Mouse (Mus musculus) macrophage (primary cell): ENCODE results near the gene Aurkaip1. TPM values are rescaled to one million over a fixed set of nuclear protein-coding genes. Genes with fewer than 3 reads are reported as not detected.
A peak's percentile ranks its signal among the peaks of the same experiment; 100 is the strongest.
"Not testable (repeated sequence)": the region's sequence is repeated elsewhere in the genome, so short reads cannot be mapped to it uniquely, and the experiment has no call there.

Experiments used
- H3K27ac ChIP-seq: fragments of 350-480 bp; formaldehyde crosslinking; 2 replicates; pipeline ENCODE4 v1.9.0; 2021
- H3K36me3 ChIP-seq: fragments of 350-480 bp; formaldehyde crosslinking; 2 replicates; pipeline ENCODE4 v1.9.0; 2021; ENCODE audit errors: inconsistent target
- H3K4me3 ChIP-seq: fragments of 350-480 bp; formaldehyde crosslinking; 2 replicates; pipeline ENCODE4 v1.9.0; 2021; ENCODE audit errors: inconsistent target
- H3K79me2 ChIP-seq: fragments of 350-480 bp; formaldehyde crosslinking; 2 replicates; pipeline ENCODE4 v1.9.0; 2021; ENCODE audit errors: inconsistent target
- WGBS: methylation state at CpG from one replicate; pipeline ENCODE4 v1.1.7; 2026; ENCODE audit warnings: inconsistent platforms; ENCODE audit not compliant: missing documents; 5-methylcytosine and 5-hydroxymethylcytosine counted together
- polyA plus RNA-seq: library from polyadenylated mRNA; stranded (reverse); fragments of 250-400 nt; gene quantifications from 3 replicates; pipeline ENCODE4 v1.2.4, GENCODE M21; 2018; ENCODE audit warnings: inconsistent platforms
- total RNA-seq, 78 experiments: library from RNA; depleted of rRNA; stranded (reverse); fragments of 250-400 nt; gene quantifications; 1 replicate in 9 of 78; 2 replicates in 24 of 78; 3 replicates in 43 of 78; 4 replicates in 2 of 78; pipeline ENCODE4 v1.2.4; 2018; ENCODE audit warnings: inconsistent platforms in 56 of 78

Gene Aurkaip1
- total RNA-seq (2018; cell fraction: chromatin; rRNA removed), result 10 to 100 TPM in 19 of 26 experiments, 1 to 10 TPM in 7; 2.1 to 29.2 (median 13.1) TPM
- 10 to 100 TPM; 59.0 to 90.2 (median 74.0) TPM for total RNA-seq (2018; cell fraction: cytosol; rRNA removed)
- 10 to 100 TPM in 25 of 26 experiments, 1 to 10 TPM in 1; 9.5 to 37.7 (median 21.3) TPM for total RNA-seq (2018; cell fraction: nucleus; rRNA removed)
- polyA plus RNA-seq, result 66.8 to 92.5 TPM (median 68.1 TPM) in 3 replicates

- H3K36me3 ChIP-seq, result peaks cover 13% of the 10 kb centered on the region; the same call in 1 of the 2 replicates
- H3K4me3 ChIP-seq, result peak within 1 kb of the TSS; percentile 81
- WGBS, result under 1% methylated on average over 48 of the region's 49 CpGs
These were observed at the start of gene Aurkaip1 for GRCm38 (mm10) chr4:155831205-155831766. Gene Aurkaip1, plus strand, starts transcription at chr4:155831272.

DNA sequence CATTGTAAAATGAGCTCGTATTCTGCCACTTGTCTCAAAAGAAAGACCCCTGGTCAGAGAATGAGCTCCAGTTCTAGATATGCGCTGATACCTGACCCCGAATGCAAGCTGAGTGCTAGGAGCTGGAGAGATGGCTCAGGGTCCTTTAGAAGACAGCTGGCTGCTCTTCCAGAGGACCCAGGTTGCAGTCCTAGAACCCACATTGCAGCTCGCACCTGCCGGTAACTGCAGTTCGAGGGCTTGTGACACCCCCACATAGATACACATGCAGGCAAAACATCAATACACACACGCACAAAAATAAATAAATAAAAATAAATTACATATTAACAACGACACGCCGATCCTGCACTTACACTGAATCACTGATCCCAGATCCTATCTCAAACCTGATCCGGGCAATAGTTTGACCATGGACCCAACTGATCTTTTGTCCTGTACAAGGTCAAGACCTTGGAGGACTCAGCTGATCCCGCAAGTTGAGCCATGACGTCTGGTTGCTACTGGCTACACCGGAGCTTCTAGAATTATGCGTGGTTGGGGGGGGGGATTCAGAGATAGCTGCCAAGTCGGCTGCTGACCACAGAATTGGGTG, 47.5 kb upstream of the Aurkaip1 start:
- Histone ChIP-seq H3K4me3 (peak overlapping the region; percentile 13; the same call in 1 of the 2 replicates), H3K36me3 (no peaks in the 10 kb centered on the region), H3K79me2 (no peaks in the 10 kb centered on the region), H3K27ac (no peak overlapping the region)
- 51% methylated on average over 15 of the region's 16 CpGs for WGBS

More at GRCm38 (mm10) chr4:155831205-155831766, at the start of gene Aurkaip1:
- H3K79me2 ChIP-seq, result peaks cover 19% of the 10 kb centered on the region
- peak within 1 kb of the TSS; percentile 81 for H3K27ac ChIP-seq

DNA sequence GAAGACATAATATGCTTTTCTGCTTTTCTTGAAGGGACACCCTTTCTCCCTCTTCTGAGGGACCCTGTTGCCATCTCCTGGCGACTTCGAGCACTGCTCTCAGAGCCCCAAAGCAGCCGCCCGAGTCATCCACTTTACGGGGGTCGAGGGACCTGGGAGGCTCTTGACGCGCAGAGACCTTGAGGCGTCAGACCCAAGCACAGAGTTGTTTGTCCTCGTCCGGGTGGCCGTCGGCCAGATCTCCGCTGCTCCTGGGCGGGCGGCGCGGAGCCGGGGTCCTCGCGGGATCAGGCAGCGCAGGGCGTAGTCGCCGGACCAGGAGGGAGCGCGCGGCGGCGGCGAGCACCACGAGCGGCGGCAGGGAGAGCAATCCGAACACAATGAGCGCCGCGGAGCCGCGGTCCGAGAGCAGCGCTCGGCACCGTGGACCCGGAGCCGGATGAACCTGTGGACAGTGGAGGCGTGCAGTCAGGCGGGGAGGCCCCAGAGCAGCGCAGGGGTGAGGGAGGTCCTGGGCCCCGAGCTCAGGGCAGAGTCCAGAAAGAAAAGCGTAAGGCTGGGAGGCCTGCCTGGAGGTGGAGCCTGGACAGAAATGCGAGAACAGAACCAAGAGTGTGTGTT, 46.9 kb upstream of the Aurkaip1 start:
- no peaks in the 10 kb centered on the region for H3K36me3 ChIP-seq
- no peak overlapping the region for H3K27ac ChIP-seq
- WGBS, result 2% methylated on average over 52 of the region's 52 CpGs
- H3K79me2 ChIP-seq, result no peaks in the 10 kb centered on the region
- H3K4me3 ChIP-seq, result peak overlapping the region; percentile 13; the same call in 1 of the 2 replicates

GRCm38 (mm10) chr4:155785246-155785645, 45.8 kb upstream of the Aurkaip1 start:
- 81% methylated on average over 10 of the region's 10 CpGs for WGBS
- no peak overlapping the region for H3K27ac ChIP-seq
- H3K4me3 ChIP-seq, result no peak overlapping the region
- no peaks in the 10 kb centered on the region for H3K36me3 ChIP-seq
- H3K79me2 ChIP-seq, result no peaks in the 10 kb centered on the region

DNA sequence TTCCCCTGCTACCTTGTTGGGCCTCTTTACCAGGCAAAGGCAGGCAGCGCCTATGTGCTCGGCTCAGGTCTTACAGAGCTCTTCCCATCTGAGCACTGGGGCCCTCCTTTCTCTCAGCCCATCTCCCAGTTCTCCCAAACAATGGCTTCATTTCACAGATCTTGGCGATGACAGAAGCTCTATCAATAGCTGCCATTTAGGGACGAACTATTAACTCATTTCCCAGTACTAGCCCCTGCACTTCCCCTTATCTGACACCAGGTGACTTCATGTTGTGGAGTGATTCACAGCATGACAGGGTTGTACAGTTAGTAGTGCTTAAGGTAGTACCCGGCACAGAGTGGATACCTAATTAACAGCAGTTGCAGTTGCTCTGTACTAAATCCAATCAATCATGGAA, 45.3 kb upstream of the Aurkaip1 start, which contains the start of gene Tmem88b:
TSS of gene Tmem88b (minus strand) at position 56 of the 400 bp plus-strand sequence.
- Histone ChIP-seq H3K79me2 (no peaks in the 10 kb centered on the region), H3K4me3 (no peak within 1 kb of the TSS), H3K27ac (no peak within 1 kb of the TSS), H3K36me3 (no peaks in the 10 kb centered on the region)
- WGBS, result 83% methylated on average over 5 of the region's 5 CpGs

DNA sequence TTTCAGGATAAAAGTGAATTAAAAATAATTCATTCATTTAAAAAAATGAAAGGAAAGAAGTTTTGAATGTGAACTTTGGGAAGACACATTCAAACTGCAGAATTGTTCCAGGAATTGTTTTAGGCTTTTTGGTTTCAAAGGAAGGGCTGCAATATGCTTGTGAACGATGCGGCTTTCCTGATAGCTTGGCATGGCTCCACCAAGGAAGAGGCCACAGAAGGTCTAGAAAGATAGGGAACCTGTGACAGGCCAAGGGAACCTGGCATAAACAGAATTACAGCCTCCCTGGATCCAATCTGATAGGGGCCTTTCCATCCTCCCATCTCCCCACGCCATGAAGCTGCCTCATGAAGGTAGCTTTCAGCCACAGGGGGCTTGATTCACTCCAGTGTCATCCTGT, 42.8 kb upstream of the Aurkaip1 start:
- no peaks in the 10 kb centered on the region for H3K79me2 ChIP-seq
- no peak overlapping the region for H3K27ac ChIP-seq
- WGBS, result 48% methylated on average over 3 of the region's 3 CpGs
- no peaks in the 10 kb centered on the region for H3K36me3 ChIP-seq
- H3K4me3 ChIP-seq, result no peak overlapping the region

DNA sequence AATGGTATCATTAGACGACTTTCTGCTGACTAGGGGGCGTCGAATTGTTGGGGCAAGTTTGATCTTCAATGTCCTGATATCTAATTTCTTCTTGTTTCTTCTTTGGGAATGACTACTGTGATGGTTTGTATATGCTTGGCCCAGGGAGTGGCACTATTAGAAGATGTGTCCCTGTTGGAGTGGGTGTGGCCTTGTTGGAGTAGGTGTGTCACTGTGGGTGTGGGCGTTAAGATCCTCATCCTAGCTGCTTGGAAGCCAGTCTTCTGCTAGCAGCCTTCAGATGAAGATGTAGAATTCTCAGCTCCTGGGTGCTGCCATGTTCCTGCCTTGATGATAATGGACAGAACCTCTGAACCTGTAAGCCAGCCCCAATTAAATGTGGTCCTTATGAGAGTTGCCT, 42.2 kb upstream of the Aurkaip1 start:
- not testable (repeated sequence) for H3K27ac ChIP-seq
- WGBS, result 79% methylated on average over 4 of the region's 4 CpGs

GRCm38 (mm10) chr4:155790021-155790489, 41.0 kb upstream of the Aurkaip1 start, which contains the start of gene Ankrd65:
Gene Ankrd65, plus strand, starts transcription at chr4:155790439.
- 91% methylated on average over 3 of the region's 3 CpGs for WGBS
- Histone ChIP-seq H3K4me3 (no peak within 1 kb of the TSS), H3K79me2 (no peaks in the 10 kb centered on the region), H3K36me3 (no peaks in the 10 kb centered on the region), H3K27ac (no peak within 1 kb of the TSS)

More for the DNA sequence above, 42.2 kb upstream of the Aurkaip1 start:
- not testable (repeated sequence) for H3K4me3 ChIP-seq, H3K36me3 ChIP-seq, H3K79me2 ChIP-seq

DNA sequence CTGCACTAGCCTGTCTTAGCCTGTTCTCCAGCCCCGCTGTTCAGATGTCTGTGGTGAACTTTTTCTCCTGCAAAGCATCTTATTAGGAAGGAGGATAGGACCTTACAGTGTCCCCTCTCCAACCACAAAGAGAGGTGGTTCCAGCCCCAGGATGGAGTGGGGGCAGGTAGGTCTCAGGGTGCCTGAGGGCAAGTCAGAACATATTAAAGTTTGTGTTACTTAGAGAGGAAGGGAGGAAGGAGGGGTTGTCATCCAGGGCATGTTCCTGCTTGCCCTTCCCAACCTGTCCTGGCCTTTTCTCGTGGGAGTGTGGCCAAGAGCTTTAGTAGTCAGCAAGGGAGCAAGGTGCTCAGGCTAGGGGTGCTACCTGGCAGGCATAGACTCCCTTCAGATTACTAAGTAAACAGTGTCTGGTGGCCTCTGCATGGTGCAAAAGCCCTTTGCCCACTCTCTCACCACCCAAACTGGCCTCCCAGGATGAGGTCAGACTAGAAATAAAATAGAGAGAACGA, 40.4 kb upstream of the Aurkaip1 start:
- no peak overlapping the region for H3K27ac ChIP-seq
- H3K36me3 ChIP-seq, result no peaks in the 10 kb centered on the region
- no peaks in the 10 kb centered on the region for H3K79me2 ChIP-seq
- WGBS, result 100% methylated on average over 3 of the region's 3 CpGs
- no peak overlapping the region for H3K4me3 ChIP-seq

DNA sequence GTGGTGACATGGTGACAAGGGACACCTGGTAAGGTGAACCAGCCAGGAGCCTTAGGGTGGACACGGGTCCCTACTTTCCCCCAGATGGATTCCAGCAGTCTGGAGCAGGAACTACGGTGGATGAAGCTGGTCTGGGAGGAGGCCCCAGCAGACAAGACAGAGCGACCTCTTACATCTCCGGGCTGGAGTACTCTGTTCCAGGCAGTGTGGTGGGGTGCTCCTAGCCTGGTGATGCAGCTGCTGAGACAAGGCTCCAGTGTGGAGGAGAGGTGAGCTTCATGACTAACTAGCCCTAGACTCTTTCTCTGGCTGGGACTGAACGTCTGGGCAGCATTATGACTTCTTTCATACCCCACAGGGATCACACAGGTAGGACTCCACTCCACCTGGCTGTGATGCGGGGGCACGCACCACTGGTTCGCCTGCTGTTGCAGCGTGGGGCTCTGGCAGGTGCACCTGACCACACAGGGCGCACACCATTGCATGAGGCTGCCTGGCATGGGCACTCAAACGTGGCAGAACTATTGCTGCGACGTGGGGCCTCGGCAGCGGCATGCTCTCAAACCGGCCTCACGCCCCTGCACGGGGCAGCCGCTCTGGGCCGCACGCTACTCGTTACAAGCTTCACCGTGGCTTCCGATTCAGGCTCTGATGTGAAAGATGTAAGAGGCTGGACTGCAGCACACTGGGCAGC, 39.7 kb upstream of the Aurkaip1 start:
- Histone ChIP-seq H3K27ac (no peak overlapping the region), H3K36me3 (no peaks in the 10 kb centered on the region), H3K79me2 (no peaks in the 10 kb centered on the region), H3K4me3 (no peak overlapping the region)
- 88% methylated on average over 24 of the region's 24 CpGs for WGBS

- no peaks in the 10 kb centered on the region for H3K79me2 ChIP-seq
- H3K36me3 ChIP-seq, result no peaks in the 10 kb centered on the region
- 91% methylated on average over 2 of the region's 2 CpGs for WGBS
- H3K27ac ChIP-seq, result no peak overlapping the region
- no peak overlapping the region for H3K4me3 ChIP-seq
These were observed 37.3 kb upstream of the Aurkaip1 start for GRCm38 (mm10) chr4:155793730-155794129.

- Histone ChIP-seq H3K79me2 (peaks cover 35% of the 10 kb centered on the region), H3K27ac (no peak overlapping the region), H3K4me3 (no peak overlapping the region), H3K36me3 (peaks cover 4% of the 10 kb centered on the region; the same call in 1 of the 2 replicates)
- no CpG with 5 or more reads among the region's 1 CpGs for WGBS
These were observed 29.0 kb upstream of the Aurkaip1 start for GRCm38 (mm10) chr4:155802075-155802474.

- 6% methylated on average over 12 of the region's 12 CpGs for WGBS
- Histone ChIP-seq H3K4me3 (peak within 1 kb of the TSS; percentile 96), H3K36me3 (peaks cover 11% of the 10 kb centered on the region), H3K27ac (peak within 1 kb of the TSS; percentile 45), H3K79me2 (peaks cover 42% of the 10 kb centered on the region)
These were observed 28.2 kb upstream of the Aurkaip1 start, which contains the start of gene Mrpl20 for GRCm38 (mm10) chr4:155802741-155803339. Gene Mrpl20, plus strand, starts transcription at chr4:155802878.
